In genomic region chr8:123402730-123403326, GRCm38 (mm10) we compare ENCODE assay signal across 30 mouse cellular contexts. TPM values are rescaled to one million over a fixed set of nuclear protein-coding genes. Genes with fewer than 3 reads are reported as not detected.
DNase-seq lines count a peak whose midpoint lies in the region; ATAC-seq and TF ChIP-seq lines count a peak whose summit lies in the region.
"Had no signal": no experiment of that assay in that cellular context is flagged by ENCODE, and none has a peak within 500 bp of the region (broad histone marks: within the 10 kb centered on the region; RNA-seq: fewer than 3 reads in every experiment).

No protein-coding gene starts in this region.

- WGBS in heart, embryonic 11.5 days (ENCODE audit: insufficient replicate concordance), result 92% methylated on average over 9 of the region's 9 CpGs
- 80% methylated on average over 9 of the region's 9 CpGs for WGBS in stomach, embryonic 16.5 days
- WGBS in stomach, postnatal 0 days, result 80% methylated on average over 9 of the region's 9 CpGs

- no peak overlapping the region for H3K9ac ChIP-seq in heart, embryonic 11.5 days (ENCODE audit: low read depth, low read length)
- H3K9ac ChIP-seq in stomach, embryonic 16.5 days (ENCODE audit: low read length), result no peak overlapping the region
- H3K9ac ChIP-seq in stomach, postnatal 0 days (ENCODE audit: low read length), result no peak overlapping the region
- H3K9ac ChIP-seq: forebrain, embryonic 13.5 days; hindbrain, embryonic 14.5 days; limb, embryonic 13.5 days; neural tube, embryonic 15.5 days; stomach, embryonic 15.5 days had no signal

- no peak for TF ChIP-seq EP300 in stomach, postnatal 0 days (optimal IDR thresholded peaks at IDR 0.05)

- TF ChIP-seq CTCF in stomach, postnatal 0 days (IDR thresholded peaks at IDR 0.05; ENCODE audit: low read depth), result no peak

- H3K27ac ChIP-seq in heart, embryonic 11.5 days (ENCODE audit: low read depth, low read length), result no peak overlapping the region
- no peak overlapping the region for H3K27ac ChIP-seq in stomach, embryonic 16.5 days (ENCODE audit: low read length)
- H3K27ac ChIP-seq in stomach, postnatal 0 days (replicated peaks), result no peak overlapping the region
- H3K27ac ChIP-seq: forebrain, embryonic 13.5 days; hindbrain, embryonic 14.5 days; limb, embryonic 13.5 days; neural tube, embryonic 15.5 days; stomach, embryonic 15.5 days had no signal

- peaks cover 5% of the 10 kb centered on the region; the same call in 1 of the 2 replicates for H3K27me3 ChIP-seq in heart, embryonic 11.5 days (ENCODE audit: control insufficient read depth, insufficient read depth, low read length)
- peaks cover 9% of the 10 kb centered on the region; the same call in 1 of the 2 replicates for H3K27me3 ChIP-seq in stomach, embryonic 16.5 days (ENCODE audit: control insufficient read depth, insufficient read depth, low read length)
- no peaks in the 10 kb centered on the region for H3K27me3 ChIP-seq in stomach, postnatal 0 days (ENCODE audit: control insufficient read depth, insufficient read depth, low read length)
- H3K27me3 ChIP-seq: forebrain, embryonic 13.5 days; neural tube, embryonic 15.5 days had no signal

- H3K4me1 ChIP-seq in heart, embryonic 11.5 days (ENCODE audit: control insufficient read depth, insufficient read depth, low read length), result no peaks in the 10 kb centered on the region; the same call in 1 of the 2 replicates
- H3K4me1 ChIP-seq in stomach, embryonic 16.5 days (ENCODE audit: control insufficient read depth, insufficient read depth, low read length), result no peaks in the 10 kb centered on the region
- no peaks in the 10 kb centered on the region for H3K4me1 ChIP-seq in stomach, postnatal 0 days (replicated peaks; ENCODE audit: control insufficient read depth, insufficient read depth)
- H3K4me1 ChIP-seq: limb, embryonic 13.5 days; stomach, embryonic 15.5 days had no signal

- H3K4me3 ChIP-seq in heart, embryonic 11.5 days (ENCODE audit: low read depth, low read length), result no peak overlapping the region
- H3K4me3 ChIP-seq in stomach, embryonic 16.5 days (replicated peaks; ENCODE audit: low read length), result no peak overlapping the region
- H3K4me3 ChIP-seq in stomach, postnatal 0 days (ENCODE audit: low read depth, low read length), result no peak overlapping the region
- H3K4me3 ChIP-seq: forebrain, embryonic 13.5 days; limb, embryonic 13.5 days; neural tube, embryonic 15.5 days; stomach, embryonic 15.5 days had no signal

- ATAC-seq in heart, embryonic 11.5 days (replicated peaks; ENCODE audit: insufficient number of reproducible peaks, low FRiP score, low TSS enrichment), result no peak
- 0 out of 2 replicates have a peak, but pooled peaks have one; percentile 26 for ATAC-seq in stomach, embryonic 16.5 days (ENCODE audit: insufficient read depth, low FRiP score)
- no peak for ATAC-seq in stomach, postnatal 0 days (ENCODE audit: low FRiP score, low TSS enrichment)
- ATAC-seq: forebrain, embryonic 13.5 days; intestine, postnatal 0 days had no signal

- peak; percentile 19 for DNase-seq in heart, adult 8-10 months (ENCODE audit: low spot score)
- DNase-seq in heart, adult 9 months (ENCODE audit: low spot score in 2 of 2), result no peak
- peak; percentile 66 for DNase-seq in heart, postnatal 4 days
- no peak for DNase-seq in stomach, postnatal 0 days (ENCODE audit: low spot score)
- peak; percentile 31 for DNase-seq in NIH3T3 (ENCODE audit: low read depth)
- DNase-seq: adrenal gland, postnatal 14 days; cerebellum, adult 11 months; cerebellum, adult 9-10 months; gastrocnemius, postnatal 14 days; kidney, postnatal 36 days; lung, postnatal 14 days; midbrain, embryonic 14.5 days; right cerebral cortex, postnatal 25 days; thymus, postnatal 25 days had no signal

- H3K4me2 ChIP-seq in heart, embryonic 11.5 days, result no peak overlapping the region
- H3K4me2 ChIP-seq in stomach, embryonic 16.5 days (ENCODE audit: low read depth, low read length), result no peak overlapping the region
- no peak overlapping the region for H3K4me2 ChIP-seq in stomach, postnatal 0 days (replicated peaks; ENCODE audit: low read depth)
- H3K4me2 ChIP-seq: forebrain, embryonic 13.5 days; hindbrain, embryonic 14.5 days; limb, embryonic 13.5 days; liver, embryonic 11.5 days; neural tube, embryonic 15.5 days; stomach, embryonic 15.5 days had no signal

- H3K9me3 ChIP-seq in heart, embryonic 11.5 days (replicated peaks; ENCODE audit: control insufficient read depth, low read length), result no peaks in the 10 kb centered on the region
- H3K9me3 ChIP-seq in stomach, embryonic 16.5 days (replicated peaks; ENCODE audit: control insufficient read depth, low read length), result no peaks in the 10 kb centered on the region
- H3K9me3 ChIP-seq in stomach, postnatal 0 days (ENCODE audit: control insufficient read depth, low read length), result no peaks in the 10 kb centered on the region
- H3K9me3 ChIP-seq: forebrain, embryonic 13.5 days; limb, embryonic 13.5 days; neural tube, embryonic 15.5 days; stomach, embryonic 15.5 days had no signal

- peaks cover 30% of the 10 kb centered on the region for H3K36me3 ChIP-seq in heart, embryonic 11.5 days (ENCODE audit: control insufficient read depth, insufficient read depth, low read length)
- H3K36me3 ChIP-seq in stomach, embryonic 16.5 days (ENCODE audit: control insufficient read depth, insufficient read depth, low read length), result peaks cover 19% of the 10 kb centered on the region; the same call in 1 of the 2 replicates
- peaks cover 34% of the 10 kb centered on the region for H3K36me3 ChIP-seq in stomach, postnatal 0 days (ENCODE audit: control insufficient read depth, insufficient read depth, low read length)

RNA-seq across cellular contexts. Expression of gene Mc1r, which starts 4.1 kb away (rescaled TPM):
- not detected for total RNA-seq in heart, adult 8-10 months (2022)
- total RNA-seq in heart, postnatal 4 days (2021), result not detected
- polyA plus RNA-seq in heart, embryonic 11.5 days (2014; fragmentation: Nextera tagmentation; extraction: Ambion mirVana), result 0.06 TPM in 1 of 2 replicates, not detected in the other
- polyA plus RNA-seq in stomach, embryonic 16.5 days (2015; fragmentation: Nextera tagmentation; extraction: Ambion mirVana), result not detected in 2 replicates
- polyA plus RNA-seq in stomach, postnatal 0 days (2015; fragmentation: Nextera tagmentation; extraction: Ambion mirVana), result 0.05 TPM in 1 of 2 replicates, not detected in the other
- total RNA-seq: adrenal gland, postnatal 14 days; gastrocnemius, postnatal 14 days; hematopoietic stem cell, adult 5-6 weeks; left cerebral cortex, adult 8-10 months; monocyte, adult 5-6 weeks had no signal
- polyA plus RNA-seq: embryonic facial prominence, embryonic 11.5 days; intestine, postnatal 0 days; kidney, embryonic 14.5 days; liver, embryonic 16.5 days; stomach, embryonic 15.5 days had no signal

RNA-seq across cellular contexts. Expression of gene Tubb3, which starts 8.4 kb away (rescaled TPM):
- total RNA-seq in heart, adult 8-10 months (2022), result under 1 TPM; 0.22 to 0.75 (median 0.35) TPM
- 1 to 10 TPM; 1.8 to 2.5 TPM for total RNA-seq in heart, postnatal 4 days (2021)
- polyA plus RNA-seq in heart, embryonic 11.5 days (2014; fragmentation: Nextera tagmentation; extraction: Ambion mirVana), result 13.6 and 13.8 TPM in 2 replicates
- 46.7 and 50.2 TPM in 2 replicates for polyA plus RNA-seq in stomach, embryonic 16.5 days (2015; fragmentation: Nextera tagmentation; extraction: Ambion mirVana)
- 24.4 and 24.7 TPM in 2 replicates for polyA plus RNA-seq in stomach, postnatal 0 days (2015; fragmentation: Nextera tagmentation; extraction: Ambion mirVana)
- total RNA-seq: granulocyte monocyte progenitor cell, adult 5-6 weeks had no signal

RNA-seq across cellular contexts. Expression of gene Def8, which starts 20.5 kb away (rescaled TPM):
- total RNA-seq in heart, adult 8-10 months (2022), result 10 to 100 TPM; 64.0 to 74.9 (median 68.1) TPM
- 10 to 100 TPM; 65.4 to 68.0 TPM for total RNA-seq in heart, postnatal 4 days (2021)
- 32.2 and 36.1 TPM in 2 replicates for polyA plus RNA-seq in heart, embryonic 11.5 days (2014; fragmentation: Nextera tagmentation; extraction: Ambion mirVana)
- polyA plus RNA-seq in stomach, embryonic 16.5 days (2015; fragmentation: Nextera tagmentation; extraction: Ambion mirVana), result 27.0 and 30.5 TPM in 2 replicates
- 20.6 and 22.5 TPM in 2 replicates for polyA plus RNA-seq in stomach, postnatal 0 days (2015; fragmentation: Nextera tagmentation; extraction: Ambion mirVana)

RNA-seq across cellular contexts. Expression of gene Tcf25, which starts 29.3 kb away (rescaled TPM):
- 100 to 1,000 TPM; 135 to 187 (median 158) TPM for total RNA-seq in heart, adult 8-10 months (2022)
- total RNA-seq in heart, postnatal 4 days (2021), result 100 to 1,000 TPM; 174 to 178 TPM
- polyA plus RNA-seq in heart, embryonic 11.5 days (2014; fragmentation: Nextera tagmentation; extraction: Ambion mirVana), result 148 and 165 TPM in 2 replicates
- polyA plus RNA-seq in stomach, embryonic 16.5 days (2015; fragmentation: Nextera tagmentation; extraction: Ambion mirVana), result 167 and 177 TPM in 2 replicates
- polyA plus RNA-seq in stomach, postnatal 0 days (2015; fragmentation: Nextera tagmentation; extraction: Ambion mirVana), result 133 and 146 TPM in 2 replicates

Comparison
In these comparisons a context has a peak if more than half of its experiments do, and no peak if none do; other contexts are left out.
1. DNase-seq: peak in heart, adult 8-10 months (single experiment), heart, postnatal 4 days (single experiment) and NIH3T3 (single experiment); none in heart, adult 9 months (0 of 2) and stomach, postnatal 0 days (single experiment).